ENCODE assay signal across 11 mouse cellular contexts in the genomic region with DNA sequence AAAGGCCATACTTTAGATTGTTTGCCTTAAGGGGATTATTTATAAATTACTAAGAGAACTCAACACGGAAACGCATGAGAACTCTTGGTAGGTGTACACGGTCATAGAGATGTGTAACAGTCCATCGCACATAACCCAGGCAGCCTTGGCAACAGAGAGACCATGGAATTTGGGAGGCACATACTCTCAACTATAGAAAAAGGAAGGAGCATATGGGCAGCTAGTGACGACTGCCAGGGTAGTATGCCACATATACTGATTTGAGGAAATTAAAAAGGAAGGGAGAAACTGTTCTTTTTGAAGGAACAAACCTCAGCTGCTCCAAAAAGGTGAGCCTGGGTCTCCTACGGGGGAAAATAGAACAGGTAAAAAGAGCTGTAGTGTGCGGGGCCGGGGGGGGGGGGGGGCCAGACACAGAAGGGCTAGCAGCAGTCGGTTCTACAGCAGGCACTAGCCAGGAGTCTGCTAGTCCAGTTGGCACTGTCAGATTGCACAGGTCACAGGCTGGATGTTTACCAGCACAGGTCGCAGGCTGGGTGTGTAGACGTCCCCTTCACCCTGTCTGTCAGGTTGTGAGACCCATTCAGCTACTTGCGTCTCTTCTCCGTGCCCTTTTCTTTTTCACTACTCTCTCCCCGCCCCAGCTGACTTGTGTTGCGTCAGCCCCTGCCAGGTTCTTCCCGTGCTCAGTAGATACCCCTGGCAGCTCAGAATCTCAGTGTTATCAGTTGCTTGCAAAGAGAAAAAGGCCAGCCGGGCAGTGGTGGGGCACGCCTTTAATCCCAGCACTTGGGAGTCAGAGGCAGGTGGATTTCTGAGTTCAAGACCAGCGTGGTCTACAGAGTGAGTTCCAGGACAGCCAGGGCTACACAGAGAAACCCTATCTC. TPM values are rescaled to one million over a fixed set of nuclear protein-coding genes. Genes with fewer than 3 reads are reported as not detected.
A peak's percentile ranks its signal among the peaks of the same experiment; 100 is the strongest.
DNase-seq lines count a peak whose midpoint lies in the region; ATAC-seq and TF ChIP-seq lines count a peak whose summit lies in the region.
"Had no signal": no experiment of that assay in that cellular context is flagged by ENCODE, and none has a peak within 500 bp of the region (broad histone marks: within the 10 kb centered on the region; RNA-seq: fewer than 3 reads in every experiment).

No protein-coding gene starts in this region.

- H3K4me3 ChIP-seq in heart, embryonic 11.5 days (ENCODE audit: low read depth, low read length): no peak overlapping the region
- H3K4me3 ChIP-seq in ES-Bruce4 (ENCODE audit: low read depth, low read length): peak overlapping the region; percentile 13; the same call in 1 of the 2 replicates
- peak overlapping the region; percentile 20 for H3K4me3 ChIP-seq in cerebellum, adult 2 months (replicated peaks; ENCODE audit: insufficient read depth, low read depth, low read length)

- TF ChIP-seq EP300 in ES-Bruce4 (IDR thresholded peaks at IDR 0.05; ENCODE audit: insufficient read depth, low read depth, low read length): peak; percentile 36; the same call in 1 of the 2 replicates

- H3K27me3 ChIP-seq in heart, embryonic 11.5 days (ENCODE audit: control insufficient read depth, insufficient read depth, low read length): no peaks in the 10 kb centered on the region
- no peaks in the 10 kb centered on the region for H3K27me3 ChIP-seq in ES-Bruce4 (ENCODE audit: control insufficient read depth, insufficient read depth, low read length, poor library complexity, severe bottlenecking)
- H3K27me3 ChIP-seq in cerebellum, adult 2 months (ENCODE audit: control insufficient read depth, insufficient read depth, low read length): no peaks in the 10 kb centered on the region

- no peak overlapping the region for H3K27ac ChIP-seq in heart, embryonic 11.5 days (ENCODE audit: low read depth, low read length)
- H3K27ac ChIP-seq in ES-Bruce4 (ENCODE audit: insufficient read depth, low read length): peak overlapping the region; percentile 66
- H3K27ac ChIP-seq in cerebellum, adult 2 months (ENCODE audit: insufficient read depth, low read length): peak overlapping the region; percentile 23

- peaks cover 74% of the 10 kb centered on the region for H3K4me1 ChIP-seq in heart, embryonic 11.5 days (ENCODE audit: control insufficient read depth, insufficient read depth, low read length)
- H3K4me1 ChIP-seq in ES-Bruce4 (ENCODE audit: control insufficient read depth, insufficient read depth, low read length): peaks cover 2% of the 10 kb centered on the region
- peaks cover 57% of the 10 kb centered on the region for H3K4me1 ChIP-seq in cerebellum, adult 2 months (ENCODE audit: control insufficient read depth, insufficient read depth, low read length)

- no peaks in the 10 kb centered on the region; the same call in 1 of the 2 replicates for H3K36me3 ChIP-seq in heart, embryonic 11.5 days (ENCODE audit: control insufficient read depth, insufficient read depth, low read length)
- H3K36me3 ChIP-seq in ES-Bruce4 (ENCODE audit: control insufficient read depth, insufficient read depth, low read length, poor library complexity, severe bottlenecking): peaks cover 9% of the 10 kb centered on the region

- 44% methylated on average over 19 of the region's 19 CpGs for WGBS in heart, embryonic 11.5 days (ENCODE audit: insufficient replicate concordance)
- WGBS in cerebellum, adult 2 months: 12% methylated on average over 19 of the region's 19 CpGs

- H3K4me2 ChIP-seq in heart, embryonic 11.5 days: 0 out of 2 replicates have a peak overlapping the region, but pooled peaks have one; percentile 10

- no peaks in the 10 kb centered on the region for H3K9me3 ChIP-seq in heart, embryonic 11.5 days (replicated peaks; ENCODE audit: control insufficient read depth, low read length)
- H3K9me3 ChIP-seq in ES-Bruce4 (replicated peaks; ENCODE audit: control insufficient read depth, insufficient read depth, low read length, poor library complexity, severe bottlenecking): no peaks in the 10 kb centered on the region

- TF ChIP-seq CTCF in ES-Bruce4 (IDR thresholded peaks at IDR 0.05; ENCODE audit: low read depth, low read length): no peak
- TF ChIP-seq CTCF in cerebellum, adult 2 months (IDR thresholded peaks at IDR 0.05; ENCODE audit: borderline replicate concordance, insufficient read depth, low read depth, low read length): no peak

- no peak for TF ChIP-seq POLR2A in ES-Bruce4 (IDR thresholded peaks at IDR 0.05; ENCODE audit: insufficient read depth, low read length)
- TF ChIP-seq POLR2A in cerebellum, adult 2 months (IDR thresholded peaks at IDR 0.05; ENCODE audit: borderline replicate concordance, insufficient read depth, low read length): no peak

- DNase-seq in heart, postnatal 10 days: no peak
- DNase-seq in cerebellum, adult 2 months: peak; percentile 81 to 86
- DNase-seq in liver: peak; percentile 30
- DNase-seq in adrenal gland, postnatal 4 days (ENCODE audit: low spot score in 2 of 2): no peak
- DNase-seq in gastrocnemius, adult 18-20 months (ENCODE audit: low spot score): no peak
- no peak for DNase-seq in left cerebral cortex, postnatal 4 days
- DNase-seq: gastrocnemius, postnatal 14 days; thymus, postnatal 25 days had no signal

- no peak for ATAC-seq in heart, embryonic 11.5 days (replicated peaks; ENCODE audit: insufficient number of reproducible peaks, low FRiP score, low TSS enrichment)
- ATAC-seq: activated CD4-positive, CD25-positive, alpha-beta regulatory T cell, adult 4 months had no signal

- intact Hi-C loops in heart, postnatal 10 days (cut with DNase I): no loop called here
- intact Hi-C loops in left cerebral cortex, postnatal 4 days (cut with DNase I): no loop called here

- no peak overlapping the region for H3K9ac ChIP-seq in heart, embryonic 11.5 days (ENCODE audit: low read depth, low read length)
- peak overlapping the region; percentile 50; the same call in 1 of the 2 replicates for H3K9ac ChIP-seq in ES-Bruce4 (ENCODE audit: low read depth, poor library complexity, severe bottlenecking)

RNA-seq across cellular contexts. Expression of a gene that starts 8.8 kb away (rescaled TPM):
- polyA plus RNA-seq in heart, embryonic 11.5 days (2014; fragmentation: Nextera tagmentation; extraction: Ambion mirVana): 21.5 and 23.7 TPM in 2 replicates
- total RNA-seq in heart, postnatal 10 days (2021): 10 to 100 TPM; 41.5 to 41.9 TPM
- 47.9 and 50.5 TPM in 2 replicates for polyA plus RNA-seq in ES-Bruce4 (2011; ENCODE audit: insufficient read depth, insufficient read length, low read depth, missing spikeins)
- 44.0 and 45.2 TPM in 2 replicates for polyA plus RNA-seq in cerebellum, adult 2 months (2012; rRNA removed)
- total RNA-seq in adrenal gland, postnatal 4 days (2021): 10 to 100 TPM; 46.2 to 47.0 TPM
- 10 to 100 TPM; 10.0 to 11.1 TPM for total RNA-seq in gastrocnemius, adult 18-20 months (2021)
- 10 to 100 TPM; 24.4 to 27.9 TPM for total RNA-seq in left cerebral cortex, postnatal 4 days (2021)

RNA-seq across cellular contexts. Expression of a gene that starts 9.6 kb away (rescaled TPM):
- polyA plus RNA-seq in heart, embryonic 11.5 days (2014; fragmentation: Nextera tagmentation; extraction: Ambion mirVana): 31.7 and 39.5 TPM in 2 replicates
- total RNA-seq in heart, postnatal 10 days (2021): 10 to 100 TPM; 55.9 to 64.7 TPM
- polyA plus RNA-seq in ES-Bruce4 (2011; ENCODE audit: insufficient read depth, insufficient read length, low read depth, missing spikeins): 123 and 141 TPM in 2 replicates
- polyA plus RNA-seq in cerebellum, adult 2 months (2012; rRNA removed): 56.3 and 63.8 TPM in 2 replicates
- total RNA-seq in adrenal gland, postnatal 4 days (2021): 10 to 100 TPM; 78.5 to 82.9 TPM
- 10 to 100 TPM; 23.5 to 25.4 TPM for total RNA-seq in gastrocnemius, adult 18-20 months (2021)
- total RNA-seq in left cerebral cortex, postnatal 4 days (2021): 100 to 1,000 TPM; 135 to 143 TPM

Comparison
In these comparisons a context has a peak if more than half of its experiments do, and no peak if none do; other contexts are left out.
1. DNase-seq: peak in cerebellum, adult 2 months (2 of 2) and liver (single experiment); none in heart, postnatal 10 days (0 of 2), adrenal gland, postnatal 4 days (0 of 2), gastrocnemius, adult 18-20 months (single experiment) and left cerebral cortex, postnatal 4 days (single experiment).